Mouse (Mus musculus) T-cell, adult 2 months (primary cell): ENCODE results near the gene Naif1.
"Not testable (repeated sequence)": the region's sequence is repeated elsewhere in the genome, so short reads cannot be mapped to it uniquely, and the experiment has no call there.

Experiments used
- DNase-seq: peaks from one replicate; pipeline ENCODE4 v3.0.0; 2022; ENCODE audit warnings: low spot score

Naif1 gene

DNA sequence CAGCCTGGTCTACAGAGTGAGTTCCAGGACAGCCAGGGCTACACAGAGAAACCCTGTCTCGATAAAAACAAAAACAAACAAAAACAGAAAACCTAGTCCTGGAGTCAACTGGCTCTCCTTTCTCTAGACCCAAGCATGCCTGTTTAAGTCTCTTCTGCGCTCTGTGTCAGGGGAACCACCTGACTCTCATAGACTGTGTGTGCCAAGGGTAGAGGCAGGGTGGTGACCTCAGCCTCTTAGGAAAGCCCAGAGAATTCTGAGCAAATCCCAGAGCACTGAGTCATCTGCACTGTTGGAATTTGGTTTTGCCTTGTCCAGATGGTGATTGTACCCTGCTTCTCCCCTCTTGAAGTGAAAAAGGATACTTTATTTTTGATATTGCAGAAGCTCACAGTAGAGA, 8.0 kb downstream of the Naif1 start:
- no peak for DNase-seq

DNA sequence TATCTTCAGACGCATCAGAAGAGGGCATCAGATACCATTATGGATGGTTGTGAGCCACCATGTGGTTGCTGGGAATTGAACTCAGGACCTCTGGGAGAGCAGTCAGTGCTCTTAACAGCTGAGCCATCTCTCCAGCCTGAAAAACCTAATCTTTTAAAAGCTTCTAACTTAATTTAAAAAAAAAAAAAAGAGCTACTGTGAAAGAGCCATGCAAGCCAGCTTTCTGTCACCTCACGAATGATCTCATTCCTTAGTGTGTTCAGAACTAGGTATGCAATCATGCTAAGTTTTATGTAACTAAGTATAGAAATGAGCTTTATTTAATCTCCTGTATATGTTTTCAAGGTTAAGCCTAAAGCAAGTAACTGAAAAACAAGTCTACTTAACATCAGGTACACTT, 9.4 kb downstream of the Naif1 start:
- no peak for DNase-seq

DNA sequence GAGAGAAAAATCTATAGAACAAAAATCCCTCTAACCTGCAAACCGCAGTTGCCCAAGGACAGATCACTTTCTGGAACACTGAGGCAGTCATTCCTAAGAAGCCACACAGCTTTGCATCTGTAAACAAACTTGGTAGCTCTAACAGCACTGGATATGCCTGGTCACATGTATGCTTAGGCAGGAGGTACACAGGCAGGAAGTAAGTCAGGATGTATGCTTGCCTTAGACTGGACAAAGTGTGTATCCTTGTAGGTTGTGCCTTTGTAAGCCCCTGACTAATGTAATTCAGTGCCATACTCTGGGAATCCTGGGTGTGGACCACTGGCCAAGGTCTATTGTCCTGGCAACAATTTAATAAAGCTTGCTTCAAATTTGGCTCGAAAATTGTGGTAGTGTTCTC, 13.5 kb downstream of the Naif1 start:
- DNase-seq = no peak

DNA sequence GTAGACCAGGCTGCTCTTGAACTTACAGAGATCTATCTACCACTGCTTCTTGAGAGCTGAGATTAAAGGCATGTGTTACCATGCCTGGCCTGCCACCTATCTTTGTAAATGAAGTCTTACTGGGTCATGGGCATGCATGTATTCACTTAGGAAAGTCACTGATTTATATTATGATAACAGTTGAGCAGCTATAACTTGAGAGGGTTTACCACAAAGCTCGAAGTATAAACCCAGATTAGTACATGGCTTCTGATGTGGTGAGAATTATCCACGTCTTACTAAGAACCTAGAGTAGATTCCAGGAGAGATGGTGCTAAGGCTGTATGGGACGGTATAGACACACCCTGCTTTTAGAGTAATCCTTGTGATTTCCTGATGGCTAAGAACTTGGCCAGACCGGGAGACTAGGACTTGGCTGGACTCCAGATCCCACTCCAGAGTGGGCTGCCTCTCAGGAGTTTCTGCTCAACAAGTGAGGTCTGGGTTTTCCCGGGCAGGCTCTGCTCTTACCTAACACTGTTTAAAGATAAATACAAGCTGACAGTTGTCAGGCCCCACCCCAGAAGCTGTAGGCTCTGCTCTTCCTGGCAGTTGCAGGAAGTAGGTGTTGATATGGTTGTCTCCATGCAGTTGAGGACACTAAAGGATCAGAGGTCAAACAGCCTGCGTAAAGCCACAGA, 14.1 kb downstream of the Naif1 start:
- DNase-seq = peak; percentile 34

DNA sequence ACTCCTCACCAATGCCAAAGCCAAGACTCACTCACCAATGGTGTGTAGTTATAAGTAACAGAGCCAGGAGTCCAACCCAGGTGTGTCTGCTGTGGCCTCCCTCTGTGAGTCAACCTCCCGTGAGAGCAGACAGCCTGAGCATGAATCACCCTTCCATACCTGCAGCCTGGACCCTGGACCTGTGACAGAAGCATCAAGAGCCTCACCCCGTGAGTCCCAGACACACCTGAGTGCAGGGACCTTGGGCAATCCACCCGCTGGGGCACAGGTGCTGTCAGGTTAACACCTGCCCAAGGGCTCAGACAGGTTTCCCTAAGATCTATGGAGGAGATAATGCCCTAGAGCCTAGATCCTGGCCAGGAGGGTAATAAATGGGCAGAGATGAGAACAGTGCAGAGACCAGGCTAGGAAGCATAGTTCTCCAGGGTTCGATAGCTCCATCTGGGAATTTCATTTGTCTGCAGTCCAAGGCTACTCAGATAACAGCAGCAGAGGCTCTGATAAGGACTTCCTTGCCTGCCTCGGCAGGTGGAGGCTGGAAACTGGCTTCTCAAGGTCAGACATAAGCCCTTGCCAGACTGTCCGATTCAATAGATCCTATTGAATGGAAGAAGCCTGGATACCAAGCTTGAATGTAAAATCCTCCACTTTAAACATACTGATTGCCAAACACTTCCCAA, 20.9 kb downstream of the Naif1 start:
- no peak for DNase-seq

DNA sequence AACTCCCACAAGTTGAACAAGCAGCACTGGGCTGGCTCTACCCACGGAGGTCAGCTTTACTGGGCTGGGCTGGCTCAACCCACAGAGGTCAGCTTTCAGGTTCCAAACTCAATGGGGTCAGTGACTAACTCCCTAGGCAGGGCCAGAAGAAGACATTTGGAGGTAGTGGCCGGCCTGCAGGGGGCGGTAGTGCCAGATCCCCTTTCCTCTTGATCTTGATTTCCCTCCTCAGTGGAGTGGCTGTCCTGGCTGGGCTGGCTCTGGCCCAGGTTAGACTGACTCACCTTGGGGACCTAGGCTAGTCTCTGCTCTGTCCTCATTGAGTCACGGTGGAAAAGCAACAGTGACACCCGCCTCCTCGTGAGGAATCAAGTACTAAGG, 21.4 kb downstream of the Naif1 start:
- DNase-seq = no peak

DNA sequence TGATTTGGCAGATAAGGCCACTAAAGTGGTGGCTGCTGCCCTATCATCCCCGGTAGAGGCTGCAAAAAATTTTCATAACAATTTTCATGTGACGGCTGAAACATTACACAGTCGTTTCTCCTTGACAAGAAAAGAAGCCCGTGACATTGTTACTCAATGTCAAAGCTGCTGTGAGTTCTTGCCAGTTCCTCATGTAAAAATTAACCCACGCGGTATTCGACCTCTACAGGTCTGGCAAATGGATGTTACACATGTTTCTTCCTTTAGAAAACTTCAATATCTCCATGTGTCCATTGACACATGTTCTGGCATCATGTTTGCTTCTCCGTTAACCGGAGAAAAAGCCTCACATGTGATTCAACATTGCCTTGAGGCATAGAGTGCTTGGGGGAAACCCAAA, 25.1 kb downstream of the Naif1 start:
- not testable (repeated sequence) for DNase-seq

DNA sequence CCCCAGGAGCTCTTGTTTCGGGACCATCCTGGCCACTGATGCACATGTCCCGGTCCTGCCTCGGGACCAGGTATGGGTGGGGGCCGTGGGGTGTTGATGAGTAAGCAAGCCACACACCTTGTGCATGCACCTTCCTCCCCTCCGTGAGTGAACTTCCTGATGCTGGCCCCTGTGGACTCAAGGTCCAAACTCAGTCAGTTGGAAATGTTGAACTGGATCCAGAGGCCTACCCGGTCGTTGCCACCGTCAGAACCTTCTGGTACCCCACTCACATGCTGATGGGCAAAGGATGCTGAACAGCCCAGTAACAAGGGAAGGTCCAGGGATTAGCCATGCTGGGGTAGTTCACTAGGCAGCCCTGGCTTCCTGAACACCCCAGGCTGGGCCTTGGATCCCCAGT, 32.1 kb downstream of the Naif1 start:
- no peak for DNase-seq

DNA sequence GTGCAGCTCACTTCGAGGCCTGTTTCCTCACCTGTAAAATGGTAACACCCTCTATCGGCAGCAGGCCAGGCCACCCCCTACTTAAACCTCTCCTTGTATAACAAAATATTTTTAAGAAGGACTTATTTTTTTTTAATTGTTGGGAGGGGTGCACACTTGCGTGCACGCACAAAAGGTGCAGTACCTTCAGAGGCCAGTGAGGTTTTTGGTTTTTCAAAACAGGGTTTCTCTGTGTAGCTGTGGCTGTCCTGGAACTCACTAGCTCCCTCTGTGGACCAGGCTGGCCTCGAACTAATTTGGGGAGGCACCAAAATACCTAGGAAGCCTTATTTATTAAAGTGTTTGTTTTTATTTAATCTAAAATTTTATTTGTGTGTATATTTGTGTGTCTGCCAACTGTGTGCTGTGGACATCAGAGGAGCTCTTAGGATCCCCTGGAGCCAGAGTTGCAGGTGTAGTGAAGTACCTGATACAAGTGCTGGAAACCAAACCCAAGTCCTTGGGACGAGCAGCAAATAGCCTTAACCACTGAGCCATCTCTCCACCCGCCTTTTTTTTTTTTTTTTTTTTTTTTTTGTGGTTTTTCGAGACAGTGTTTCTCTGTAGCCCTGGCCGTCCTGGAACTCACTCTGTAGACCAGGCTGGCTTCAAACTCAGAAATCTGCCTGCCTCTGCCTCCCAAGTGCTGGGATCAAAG, 33.1 kb downstream of the Naif1 start:
- DNase-seq = peak; percentile 53

DNA sequence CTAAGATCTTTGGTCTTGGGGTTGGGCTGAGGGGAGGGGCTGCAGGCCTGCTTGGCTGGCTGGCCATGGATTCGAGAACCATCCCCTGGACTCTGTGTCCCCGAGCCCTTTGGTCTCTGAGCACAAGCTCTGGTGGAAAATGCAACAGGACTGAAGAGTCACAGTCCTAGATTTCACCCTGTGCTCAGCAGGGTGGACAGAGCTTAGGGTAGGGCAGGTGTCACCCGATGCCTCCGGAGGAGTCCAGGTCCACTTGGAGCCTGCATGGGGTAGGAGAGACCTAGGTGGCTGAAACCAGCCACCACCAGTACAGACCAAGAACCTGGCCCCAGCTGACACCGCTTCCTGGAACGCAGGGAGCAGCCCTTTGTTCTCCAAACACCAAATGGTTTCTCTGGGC, 34.7 kb downstream of the Naif1 start:
- no peak for DNase-seq

DNA sequence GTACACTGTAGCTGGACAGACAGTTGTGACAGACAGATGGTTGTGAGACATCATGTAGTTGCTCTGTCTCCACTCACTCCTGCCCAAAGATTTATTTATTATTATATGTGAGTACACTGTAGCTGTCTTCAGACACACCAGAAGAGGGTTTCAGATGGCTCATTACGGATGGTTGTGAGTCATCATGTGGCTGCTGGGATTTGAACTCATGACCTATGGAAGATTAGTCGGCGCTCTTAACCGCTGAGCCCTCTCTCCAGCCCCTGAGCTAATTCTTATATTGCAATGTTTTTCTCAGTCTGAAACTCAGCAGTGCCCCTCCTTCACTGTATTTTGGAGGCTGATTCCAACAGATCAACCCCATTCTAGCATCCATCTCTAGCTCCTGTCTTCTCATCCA, 35.5 kb downstream of the Naif1 start:
- DNase-seq = no peak

DNA sequence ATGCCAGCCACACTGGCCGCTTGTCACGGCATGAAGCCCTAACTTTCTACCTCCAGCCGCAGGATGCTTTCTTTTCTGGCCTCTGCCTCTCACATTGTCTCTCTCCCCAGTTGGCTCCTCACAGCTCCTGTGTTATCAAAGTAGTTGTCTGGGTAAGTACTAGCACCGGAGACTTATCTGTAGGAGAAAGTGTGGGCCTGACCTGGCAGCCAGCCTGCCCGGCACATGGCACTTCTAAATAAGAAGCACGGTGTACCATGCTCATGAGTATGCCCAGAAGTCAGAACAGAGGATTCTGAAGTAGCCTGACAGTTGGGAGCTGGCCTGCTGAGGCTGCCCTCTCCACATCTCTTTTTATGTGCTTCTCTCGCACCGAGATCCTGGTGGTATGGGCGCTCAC, 35.9 kb downstream of the Naif1 start:
- DNase-seq = no peak

DNA sequence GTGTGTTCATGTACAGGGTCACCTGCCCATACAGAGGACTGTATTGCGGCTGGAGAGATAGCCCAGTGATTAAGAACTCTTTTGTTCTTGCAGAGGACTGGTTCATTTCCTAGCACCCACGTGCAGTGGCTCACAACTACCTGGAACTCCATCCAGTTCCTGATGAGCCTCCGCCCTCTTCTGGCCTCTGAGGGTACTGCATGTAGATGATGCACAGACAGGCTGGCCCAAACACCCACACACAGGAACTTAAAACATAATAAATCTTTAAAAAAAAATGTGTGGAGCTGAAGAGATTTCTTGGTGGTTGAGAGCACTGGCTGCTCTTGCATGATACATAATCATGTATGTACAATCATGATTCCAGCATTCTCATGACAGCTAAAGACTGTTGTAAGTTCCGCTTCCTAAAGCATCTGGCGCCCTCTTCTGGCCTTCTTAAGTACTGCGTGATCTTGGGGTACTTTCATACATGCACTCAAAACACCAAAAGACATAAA, 36.9 kb downstream of the Naif1 start:
- DNase-seq = peak; percentile 87

DNA sequence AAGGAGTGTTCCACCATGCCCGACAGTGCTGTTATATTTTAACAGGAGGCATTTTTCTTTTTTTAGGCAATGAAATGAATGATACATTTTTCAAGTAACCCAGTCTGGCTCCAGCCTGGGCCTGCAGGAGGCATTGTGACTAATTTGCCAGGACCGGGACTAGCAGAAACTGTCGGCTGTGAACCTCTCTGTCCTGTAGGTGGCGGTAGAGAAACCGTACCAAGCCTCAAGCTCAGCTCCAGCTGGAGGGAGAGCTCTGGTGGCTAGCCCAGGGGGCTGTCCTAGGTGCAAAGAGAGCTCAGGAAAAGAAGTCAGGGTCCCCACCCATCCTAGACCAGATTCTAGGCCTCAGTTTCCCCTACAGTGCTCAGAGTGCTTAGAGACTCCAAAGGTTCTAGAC, 38.4 kb downstream of the Naif1 start:
- peak; percentile 83 for DNase-seq

DNA sequence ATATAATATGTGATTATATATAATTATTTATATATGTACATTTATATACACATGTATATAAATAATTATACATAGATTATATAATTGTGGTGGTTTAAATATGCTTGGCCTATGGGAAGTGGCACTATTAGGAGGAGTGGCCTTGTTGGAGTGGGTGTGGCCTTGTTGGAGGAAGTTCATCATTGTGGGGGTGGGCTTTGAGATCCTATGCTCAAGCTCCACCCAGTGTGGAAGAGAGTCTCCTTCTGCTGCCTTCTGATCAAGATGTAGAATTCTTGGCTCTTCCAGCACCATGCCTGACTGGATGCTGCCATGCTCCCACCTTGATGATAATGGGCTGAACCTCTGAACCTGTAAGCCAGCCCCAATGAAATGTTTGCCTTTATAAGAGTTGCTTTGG, 40.5 kb downstream of the Naif1 start:
- not testable (repeated sequence) for DNase-seq

DNA sequence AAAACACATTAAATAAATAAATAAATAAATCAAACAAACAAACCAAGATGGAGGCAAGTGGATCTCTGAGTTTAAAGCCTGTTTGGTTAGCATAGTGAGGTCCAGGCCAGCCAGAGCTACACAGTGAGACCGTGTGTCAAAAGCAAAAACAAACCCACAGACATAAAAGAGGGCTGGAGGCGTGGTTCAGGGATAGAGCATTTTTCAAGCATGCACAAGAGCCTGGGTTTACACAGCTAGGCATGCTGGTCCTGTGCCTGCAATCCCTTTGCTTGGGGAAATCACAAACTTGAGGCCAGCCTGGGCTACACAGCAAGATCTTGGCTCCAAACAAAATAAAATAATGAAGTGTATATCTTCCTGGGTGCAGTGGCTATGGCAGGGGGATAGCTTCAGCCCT, 42.4 kb downstream of the Naif1 start:
- peak; percentile 64 for DNase-seq

DNA sequence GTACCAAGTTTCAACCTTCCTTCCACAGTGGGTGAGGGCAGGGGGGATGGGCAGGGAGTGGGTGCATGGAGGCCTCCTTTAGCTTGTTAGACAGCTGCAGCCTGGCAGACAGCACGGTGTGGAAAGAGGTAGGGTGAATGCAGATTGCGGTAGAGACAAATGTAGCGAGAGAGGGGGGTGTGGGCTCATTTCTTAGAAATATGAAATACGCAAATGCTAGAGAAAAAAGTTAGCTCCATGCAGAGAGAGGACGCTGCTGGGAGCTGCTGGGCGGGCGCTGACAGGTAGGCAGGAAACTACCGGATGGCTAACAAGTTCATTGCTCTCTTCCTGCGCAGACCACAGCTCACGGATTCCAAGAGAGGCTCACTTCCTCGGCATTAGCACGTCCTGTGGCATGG, 43.0 kb downstream of the Naif1 start:
- DNase-seq = peak; percentile 95

DNA sequence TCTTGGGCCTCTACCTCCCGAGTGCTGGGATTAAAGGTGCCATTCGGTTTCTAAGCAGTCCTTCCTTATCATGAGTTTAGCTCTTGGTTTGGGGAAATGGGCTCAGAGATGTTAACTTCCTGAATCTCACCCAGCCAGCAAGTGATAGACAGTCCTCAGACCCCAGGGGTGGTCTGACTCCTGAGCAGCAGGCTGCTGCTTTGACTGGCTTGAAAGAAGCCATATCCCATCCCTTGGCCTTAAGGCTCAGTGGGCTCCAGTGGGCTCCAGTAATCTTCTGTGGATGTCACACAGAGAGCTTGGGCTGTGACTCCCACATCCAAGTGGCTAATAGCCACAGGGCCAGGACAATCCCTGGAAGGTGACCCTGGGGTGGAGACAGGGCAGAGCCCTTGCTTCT, 44.3 kb downstream of the Naif1 start:
- DNase-seq = no peak

DNA sequence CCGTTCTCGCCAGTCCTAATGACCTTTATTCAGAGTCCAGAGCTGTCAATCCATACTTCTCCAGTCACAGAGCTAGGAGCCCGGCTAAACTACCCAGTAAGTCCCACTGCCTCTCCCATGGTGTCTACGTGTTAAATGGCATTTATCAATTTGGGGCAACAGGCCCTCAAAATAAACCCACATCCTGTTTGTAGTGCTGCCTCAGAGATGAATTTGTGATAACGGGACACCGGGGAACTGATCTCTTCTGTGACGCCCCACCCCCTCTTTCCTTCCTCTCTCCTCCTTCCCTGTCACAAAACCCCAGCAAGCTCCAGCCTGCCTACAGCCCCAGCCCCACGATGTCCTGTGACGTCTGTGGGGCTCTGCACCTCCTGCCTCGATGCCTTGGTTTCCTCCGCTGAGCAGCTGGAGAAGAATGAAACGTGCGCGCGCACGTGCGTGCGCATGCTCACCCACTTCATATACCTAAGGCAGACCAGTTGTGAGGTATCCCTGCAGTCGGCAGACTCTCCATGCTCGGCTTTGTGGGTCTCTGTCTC, 45.0 kb downstream of the Naif1 start:
- peak; percentile 98 for DNase-seq

DNA sequence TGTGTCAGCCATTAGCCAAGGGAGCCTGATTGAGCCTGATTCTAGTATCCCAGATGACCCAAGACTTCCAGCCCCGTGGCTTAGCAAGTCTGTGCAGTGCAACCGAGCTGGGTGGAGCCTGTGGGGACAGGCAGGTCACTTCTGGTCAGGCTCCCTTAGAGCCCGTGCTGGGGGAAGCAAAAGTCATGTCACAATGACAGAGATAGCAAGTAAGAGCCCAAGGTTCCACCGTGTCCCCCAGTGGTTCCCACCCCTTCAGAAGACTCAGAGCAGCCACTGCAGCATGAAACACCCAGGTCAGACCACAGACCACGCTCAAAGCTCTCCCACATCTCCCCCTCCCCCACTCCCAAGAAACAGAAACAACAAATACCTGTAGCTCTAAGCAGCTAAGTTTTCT, 45.9 kb downstream of the Naif1 start:
- peak; percentile 80 for DNase-seq

DNA sequence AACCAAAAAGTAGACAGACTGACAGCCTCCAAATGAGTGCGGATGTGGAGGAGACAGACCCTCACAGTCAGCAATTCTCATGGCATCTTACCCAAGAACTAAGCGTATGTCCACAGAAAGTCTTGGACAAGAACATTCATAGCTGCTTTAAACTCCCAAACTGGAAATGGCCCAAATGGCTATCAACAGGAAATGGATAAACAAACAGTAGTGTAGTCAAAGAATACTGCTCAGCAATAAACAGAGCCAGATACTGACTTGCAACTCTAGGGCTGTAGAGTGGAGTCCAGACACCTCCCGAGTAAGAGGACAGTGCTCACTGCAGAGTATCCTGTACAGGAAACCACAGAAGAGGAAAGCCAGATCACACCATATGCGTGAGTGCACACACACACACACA, 49.1 kb downstream of the Naif1 start:
- DNase-seq = no peak

DNA sequence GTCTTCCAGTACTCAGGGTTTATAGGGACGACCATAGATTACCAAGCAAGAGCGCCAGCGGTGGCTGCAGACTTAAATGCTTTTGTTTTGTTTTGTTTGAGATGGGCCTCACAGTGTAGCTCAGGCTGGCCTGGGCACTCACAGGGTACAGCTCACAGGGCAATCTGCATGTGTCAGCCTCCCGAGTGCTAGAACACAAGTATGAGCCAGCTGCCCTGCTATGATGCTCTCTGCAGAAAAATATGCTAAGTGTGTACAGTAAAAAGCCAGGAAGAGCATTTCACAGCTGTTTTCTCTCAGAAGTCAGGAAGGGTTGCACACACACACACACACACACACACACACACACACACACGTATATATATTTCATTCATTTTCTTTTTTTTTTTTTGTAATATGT, 50.2 kb downstream of the Naif1 start:
- no peak for DNase-seq

DNA sequence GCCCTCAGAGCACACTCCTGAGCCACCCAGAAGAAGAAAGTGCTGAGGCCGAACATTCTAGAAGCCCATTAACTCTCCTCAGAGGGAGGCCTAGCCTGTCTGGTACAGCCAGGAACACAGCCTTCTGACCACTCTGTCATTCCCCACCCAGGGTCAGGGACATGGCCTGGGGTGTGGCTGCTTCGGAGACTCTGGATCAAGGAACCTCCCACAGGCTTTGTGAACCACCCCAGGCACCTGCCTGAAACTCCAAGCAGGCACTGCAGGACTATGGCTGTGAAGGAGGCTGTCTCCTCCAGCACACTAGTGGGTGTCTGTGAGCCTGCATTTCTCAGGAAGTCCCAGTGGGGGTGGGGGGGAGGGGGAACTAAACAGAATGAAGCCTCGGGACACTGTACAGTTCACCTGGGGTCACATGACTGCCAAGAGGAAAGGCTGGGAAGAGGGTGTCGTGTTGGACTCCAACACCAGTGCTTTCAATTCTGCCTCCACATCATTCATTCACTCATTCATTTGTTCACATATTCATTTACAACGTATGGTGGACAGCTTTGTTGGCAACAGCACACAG, 51.6 kb downstream of the Naif1 start:
- DNase-seq = no peak
